Mouse (Mus musculus): ENCODE data around the gene Fam221b. TPM values are rescaled to one million over a fixed set of nuclear protein-coding genes. Genes with fewer than 3 reads are reported as not detected.

The Fam221b gene
- polyA plus RNA-seq, 1 experiment, result 1.4 TPM

DNA sequence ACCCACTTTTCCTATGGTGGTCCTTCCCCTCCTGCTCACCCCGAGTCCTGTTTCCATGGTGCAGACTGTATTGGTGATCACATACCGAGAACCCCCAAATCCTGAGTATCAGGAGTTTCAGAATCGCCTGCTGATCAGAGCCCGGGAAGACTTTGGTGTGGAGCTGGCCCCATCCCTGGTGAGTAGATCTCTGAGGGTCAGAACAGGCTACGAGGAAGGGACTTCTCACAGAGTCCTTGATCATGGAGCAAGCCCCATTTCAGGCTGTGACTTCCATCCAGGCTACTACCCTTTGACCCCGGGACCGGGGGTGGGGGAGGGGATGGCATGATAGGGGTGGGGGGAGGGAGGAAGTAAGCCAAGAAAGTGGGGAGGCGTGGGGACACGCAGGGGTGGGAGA is 28.9 kb downstream of the Fam221b start:
- TF ChIP-seq FOSL1 (IDR thresholded peaks at IDR 0.05; ENCODE audit: insufficient read depth, low read length, poor library complexity, severe bottlenecking) (no peak), CTCF (IDR thresholded peaks at IDR 0.05; ENCODE audit: control insufficient read depth, insufficient read depth, insufficient read length) (no peak), MYOG (IDR thresholded peaks at IDR 0.05; ENCODE audit: control insufficient read depth, extremely low read depth, insufficient read length) (no peak), USF1 (IDR thresholded peaks at IDR 0.05; ENCODE audit: low read depth) (no peak), MYOD1 (IDR thresholded peaks at IDR 0.05; ENCODE audit: control insufficient read depth, insufficient read length, low read depth) (no peak), MAX (IDR thresholded peaks at IDR 0.05) (no peak), CEBPB (IDR thresholded peaks at IDR 0.05; ENCODE audit: low read depth) (no peak)
- H3K4me3 ChIP-seq (ENCODE audit: insufficient read depth, poor library complexity, severe bottlenecking), result no peak overlapping the region
- no peaks in the 10 kb centered on the region for H3K79me2 ChIP-seq (ENCODE audit: control insufficient read depth, insufficient read depth)
- no peaks in the 10 kb centered on the region for H3K36me3 ChIP-seq (ENCODE audit: control insufficient read depth, insufficient read depth)
- no peaks in the 10 kb centered on the region for H3K79me3 ChIP-seq (ENCODE audit: low read depth)
- no peaks in the 10 kb centered on the region for H3K27me3 ChIP-seq (ENCODE audit: control insufficient read depth, insufficient read depth, insufficient read length)
- H3ac ChIP-seq (ENCODE audit: control insufficient read depth, insufficient read length, low read depth), result no peak overlapping the region

- no peaks in the 10 kb centered on the region for H3K79me2 ChIP-seq (ENCODE audit: control insufficient read depth, insufficient read depth)
- no peaks in the 10 kb centered on the region for H3K27me3 ChIP-seq (ENCODE audit: control insufficient read depth, insufficient read depth, insufficient read length)
- H3K79me3 ChIP-seq (ENCODE audit: low read depth), result no peaks in the 10 kb centered on the region
- no peak overlapping the region for H3ac ChIP-seq (ENCODE audit: control insufficient read depth, insufficient read length, low read depth)
- H3K4me3 ChIP-seq (ENCODE audit: insufficient read depth, poor library complexity, severe bottlenecking), result no peak overlapping the region
- no peaks in the 10 kb centered on the region for H3K36me3 ChIP-seq (ENCODE audit: control insufficient read depth, insufficient read depth)
- no peak for TF ChIP-seq MYOD1 (IDR thresholded peaks at IDR 0.05; ENCODE audit: control insufficient read depth, insufficient read length, low read depth)
- TF ChIP-seq MAX (IDR thresholded peaks at IDR 0.05), result no peak
- no peak for TF ChIP-seq CTCF (IDR thresholded peaks at IDR 0.05; ENCODE audit: control insufficient read depth, insufficient read depth, insufficient read length)
- no peak for TF ChIP-seq CEBPB (IDR thresholded peaks at IDR 0.05; ENCODE audit: low read depth)
- no peak for TF ChIP-seq MYOG (IDR thresholded peaks at IDR 0.05; ENCODE audit: control insufficient read depth, extremely low read depth, insufficient read length)
- no peak for TF ChIP-seq USF1 (IDR thresholded peaks at IDR 0.05; ENCODE audit: low read depth)
- TF ChIP-seq FOSL1 (IDR thresholded peaks at IDR 0.05; ENCODE audit: insufficient read depth, low read length, poor library complexity, severe bottlenecking), result no peak
Measured at GRCm38 (mm10) chr4:43636751-43637150, 32.2 kb downstream of the Fam221b start.

DNA sequence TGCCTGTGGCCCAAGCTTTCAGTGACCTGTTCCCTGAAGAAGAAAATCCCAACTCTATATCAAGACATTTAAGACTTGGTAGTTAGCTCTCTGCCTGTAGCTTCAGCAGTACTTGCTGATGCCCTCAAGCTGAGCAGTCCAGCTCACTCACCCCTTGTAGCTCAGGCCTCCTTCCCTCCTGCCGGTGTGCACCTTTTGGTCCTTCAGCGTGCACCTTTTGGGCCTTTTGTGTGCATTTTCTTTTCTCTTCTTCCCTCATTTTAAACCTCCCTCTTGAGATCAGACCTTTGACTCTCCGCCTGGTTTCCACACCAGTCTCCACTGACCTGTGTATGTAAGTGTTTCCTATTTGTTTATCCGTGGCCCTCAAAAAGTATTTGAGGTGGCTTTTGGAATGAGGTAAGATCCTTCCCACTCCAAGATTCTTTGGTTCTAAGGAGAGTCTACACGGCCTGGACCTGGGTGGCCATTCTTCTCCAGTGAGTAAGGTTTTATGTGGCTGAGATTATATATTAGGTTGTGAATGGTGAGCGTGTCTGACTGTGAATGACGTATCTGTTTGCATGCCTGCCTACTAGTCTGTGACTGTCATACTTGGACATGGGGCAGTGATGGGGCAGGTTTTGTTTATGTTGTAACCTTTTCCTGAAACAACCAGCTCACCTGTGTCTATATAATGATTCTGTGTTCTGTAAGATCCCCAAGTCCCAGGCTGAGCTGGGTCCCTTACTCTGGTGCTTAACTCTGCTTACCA is 34.1 kb downstream of the Fam221b start:
- no peak overlapping the region for H3ac ChIP-seq (ENCODE audit: control insufficient read depth, insufficient read length, low read depth)
- no peaks in the 10 kb centered on the region for H3K27me3 ChIP-seq (ENCODE audit: control insufficient read depth, insufficient read depth, insufficient read length)
- no peaks in the 10 kb centered on the region for H3K79me2 ChIP-seq (ENCODE audit: control insufficient read depth, insufficient read depth)
- H3K4me3 ChIP-seq (ENCODE audit: insufficient read depth, poor library complexity, severe bottlenecking), result no peak overlapping the region
- no peaks in the 10 kb centered on the region for H3K36me3 ChIP-seq (ENCODE audit: control insufficient read depth, insufficient read depth)
- TF ChIP-seq MAX (IDR thresholded peaks at IDR 0.05) (no peak), CTCF (IDR thresholded peaks at IDR 0.05; ENCODE audit: control insufficient read depth, insufficient read depth, insufficient read length) (no peak), FOSL1 (IDR thresholded peaks at IDR 0.05; ENCODE audit: insufficient read depth, low read length, poor library complexity, severe bottlenecking) (no peak), MYOG (IDR thresholded peaks at IDR 0.05; ENCODE audit: control insufficient read depth, extremely low read depth, insufficient read length) (no peak), USF1 (IDR thresholded peaks at IDR 0.05; ENCODE audit: low read depth) (no peak)
- H3K79me3 ChIP-seq (ENCODE audit: low read depth), result no peaks in the 10 kb centered on the region

DNA sequence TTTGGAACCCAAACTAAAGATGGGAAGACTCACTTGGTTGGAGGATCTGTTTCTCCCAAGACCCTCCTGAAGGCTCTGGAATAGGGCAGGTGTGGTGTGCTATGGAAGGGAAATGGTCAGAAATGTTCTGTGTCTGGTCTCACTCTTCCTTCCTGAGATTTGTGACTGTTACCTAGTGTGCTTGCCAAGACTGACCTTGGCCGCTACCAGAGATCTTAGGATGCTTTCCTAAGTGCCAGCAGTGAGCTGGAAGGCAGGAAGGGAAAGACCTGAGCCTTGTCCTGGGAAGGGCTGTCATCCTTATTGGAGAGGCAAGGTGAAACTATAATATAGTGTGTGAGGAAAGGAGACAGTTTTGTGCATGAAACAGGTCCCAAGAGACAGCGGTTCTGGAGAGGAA is 35.2 kb downstream of the Fam221b start:
- Histone ChIP-seq H3K4me3 (ENCODE audit: insufficient read depth, poor library complexity, severe bottlenecking) (no peak overlapping the region), H3K79me2 (ENCODE audit: control insufficient read depth, insufficient read depth) (no peaks in the 10 kb centered on the region), H3ac (ENCODE audit: control insufficient read depth, insufficient read length, low read depth) (no peak overlapping the region), H3K79me3 (ENCODE audit: low read depth) (no peaks in the 10 kb centered on the region), H3K36me3 (ENCODE audit: control insufficient read depth, insufficient read depth) (no peaks in the 10 kb centered on the region), H3K27me3 (ENCODE audit: control insufficient read depth, insufficient read depth, insufficient read length) (no peaks in the 10 kb centered on the region)
- no peak for TF ChIP-seq CTCF (IDR thresholded peaks at IDR 0.05; ENCODE audit: control insufficient read depth, insufficient read depth, insufficient read length)
- no peak for TF ChIP-seq CEBPB (IDR thresholded peaks at IDR 0.05; ENCODE audit: low read depth)
- no peak for TF ChIP-seq MAX (IDR thresholded peaks at IDR 0.05)
- no peak for TF ChIP-seq USF1 (IDR thresholded peaks at IDR 0.05; ENCODE audit: low read depth)
- no peak for TF ChIP-seq MYOD1 (IDR thresholded peaks at IDR 0.05; ENCODE audit: control insufficient read depth, insufficient read length, low read depth)
- no peak for TF ChIP-seq MYOG (IDR thresholded peaks at IDR 0.05; ENCODE audit: control insufficient read depth, extremely low read depth, insufficient read length)
- TF ChIP-seq FOSL1 (IDR thresholded peaks at IDR 0.05; ENCODE audit: insufficient read depth, low read length, poor library complexity, severe bottlenecking), result no peak

GRCm38 (mm10) chr4:43633296-43633695 is 35.6 kb downstream of the Fam221b start:
- Histone ChIP-seq H3K4me3 (ENCODE audit: insufficient read depth, poor library complexity, severe bottlenecking) (no peak overlapping the region), H3K27me3 (ENCODE audit: control insufficient read depth, insufficient read depth, insufficient read length) (no peaks in the 10 kb centered on the region), H3K36me3 (ENCODE audit: control insufficient read depth, insufficient read depth) (no peaks in the 10 kb centered on the region), H3K79me2 (ENCODE audit: control insufficient read depth, insufficient read depth) (no peaks in the 10 kb centered on the region), H3ac (ENCODE audit: control insufficient read depth, insufficient read length, low read depth) (no peak overlapping the region), H3K79me3 (ENCODE audit: low read depth) (no peaks in the 10 kb centered on the region)
- TF ChIP-seq MYOG (IDR thresholded peaks at IDR 0.05; ENCODE audit: control insufficient read depth, extremely low read depth, insufficient read length) (no peak), FOSL1 (IDR thresholded peaks at IDR 0.05; ENCODE audit: insufficient read depth, low read length, poor library complexity, severe bottlenecking) (no peak), CTCF (IDR thresholded peaks at IDR 0.05; ENCODE audit: control insufficient read depth, insufficient read depth, insufficient read length) (no peak), MYOD1 (IDR thresholded peaks at IDR 0.05; ENCODE audit: control insufficient read depth, insufficient read length, low read depth) (no peak), CEBPB (IDR thresholded peaks at IDR 0.05; ENCODE audit: low read depth) (no peak), MAX (IDR thresholded peaks at IDR 0.05) (no peak), USF1 (IDR thresholded peaks at IDR 0.05; ENCODE audit: low read depth) (no peak)
